Mouse (Mus musculus) lung, embryonic 14.5 days (tissue): Measurements from ENCODE around the gene Ppp6r3. TPM values are rescaled to one million over a fixed set of nuclear protein-coding genes. Genes with fewer than 3 reads are reported as not detected.

Source experiments
- ATAC-seq: fragments of 200-750 bp; cut with Nextera tagmentation; 2 replicates; pipeline ENCODE4 v1.8.0; 2017; ENCODE audit warnings: mild to moderate bottlenecking, moderate TSS enrichment, moderate library complexity; ENCODE audit not compliant: insufficient read depth
- DNase-seq: peaks from one replicate; pipeline ENCODE4 v3.0.0-alpha.2; 2015
- H3K27ac ChIP-seq: fragments of 300-500 bp; sonication (generic); 2 replicates; pipeline ENCODE4 v1.5.1; 2014; ENCODE audit warnings: low read depth, mild to moderate bottlenecking, moderate library complexity
- H3K27me3 ChIP-seq: fragments of 300-500 bp; sonication (generic); 2 replicates; pipeline ENCODE4 v1.6.1; 2014; ENCODE audit warnings: low read length, control low read depth; ENCODE audit not compliant: insufficient read depth
- H3K36me3 ChIP-seq: fragments of 300-500 bp; sonication (generic); 2 replicates; pipeline ENCODE4 v1.6.1; 2014; ENCODE audit warnings: control low read depth; ENCODE audit not compliant: insufficient read depth
- H3K4me1 ChIP-seq: fragments of 300-500 bp; sonication (generic); 2 replicates; pipeline ENCODE4 v1.6.1; 2014; ENCODE audit warnings: antibody characterized with exemption, control low read depth; ENCODE audit not compliant: insufficient read depth
- H3K4me2 ChIP-seq: fragments of 300-500 bp; sonication (generic); 2 replicates; pipeline ENCODE4 v1.6.1; 2014; ENCODE audit warnings: mild to moderate bottlenecking
- H3K4me3 ChIP-seq: fragments of 300-500 bp; sonication (generic); 2 replicates; pipeline ENCODE4 v1.5.1; 2014; ENCODE audit warnings: low read depth, low read length
- H3K9ac ChIP-seq: fragments of 300-500 bp; sonication (generic); 2 replicates; pipeline ENCODE4 v1.6.1; 2014
- H3K9me3 ChIP-seq: fragments of 300-500 bp; sonication (generic); 2 replicates; pipeline ENCODE4 v1.6.1; 2016; ENCODE audit warnings: low read depth, low read length, control low read depth
- CTCF ChIP-seq: IDR thresholded peaks from 2 replicates; pipeline ENCODE4 v1.5.1; 2016; ENCODE audit warnings: antibody characterized with exemption, low read depth
- WGBS: fragments of 180-500 bp; shearing (Covaris S2); extraction: QIAGEN DNeasy Blood & Tissue Kit; methylation state at CpG from one replicate; pipeline ENCODE4 v1.1.7; 2014; 5-methylcytosine and 5-hydroxymethylcytosine counted together
- polyA plus RNA-seq: library from polyadenylated mRNA; unstranded; fragments of >200 nt; fragmentation: Nextera tagmentation; extraction: Ambion mirVana; gene quantifications from 2 replicates; pipeline ENCODE4 v1.2.1, GENCODE M21; 2014

The Ppp6r3 gene
- polyA plus RNA-seq, 1 experiment from 2014 or later = 74.6 TPM

DNA sequence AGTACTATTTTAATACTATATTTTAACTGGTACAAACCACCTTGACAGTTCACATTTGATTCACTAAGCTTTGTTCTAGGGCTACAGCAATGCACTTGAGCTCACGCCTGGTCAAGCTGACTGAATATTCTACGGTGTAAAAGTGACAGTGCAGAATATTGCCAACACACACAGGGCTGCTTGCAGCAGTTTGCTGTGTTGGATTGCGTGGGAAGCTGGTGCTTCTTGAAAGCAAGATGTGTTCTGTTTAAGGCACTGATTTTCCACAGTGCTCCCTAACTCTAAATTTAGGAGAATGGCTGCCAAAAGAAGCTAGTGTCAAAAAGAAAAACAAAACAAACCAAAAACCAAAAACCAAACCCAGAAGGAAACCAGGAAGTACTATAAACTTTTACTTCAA lies 98.6 kb downstream of the Ppp6r3 start:
- 95% methylated on average over 3 of the region's 3 CpGs for WGBS
- no peak for ATAC-seq

DNA sequence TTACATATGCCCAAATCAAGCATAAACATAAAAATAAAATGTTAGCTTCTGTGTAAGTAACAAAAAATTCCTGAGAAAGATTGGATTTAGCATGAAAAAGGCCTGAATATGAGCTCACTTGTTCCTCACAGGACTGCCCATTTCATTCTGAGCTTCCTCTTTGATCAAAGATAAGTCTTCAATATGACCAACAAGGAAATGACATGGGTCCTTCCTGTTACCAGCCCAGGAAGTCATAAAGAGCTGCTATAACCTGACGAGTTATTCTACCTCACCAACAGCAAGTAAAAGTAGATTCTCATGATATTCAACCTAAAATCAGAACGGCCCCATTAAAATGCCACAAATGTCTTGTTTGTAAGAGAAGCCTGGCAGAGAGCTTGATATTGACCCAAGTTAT lies 104.3 kb downstream of the Ppp6r3 start:
- TF ChIP-seq CTCF = no peak
- 91% methylated on average over 2 of the region's 2 CpGs for WGBS

More for the DNA sequence above, 98.6 kb downstream of the Ppp6r3 start:
- Histone ChIP-seq H3K27ac (no peak overlapping the region), H3K27me3 (no peaks in the 10 kb centered on the region), H3K36me3 (peaks cover 82% of the 10 kb centered on the region), H3K9ac (no peak overlapping the region), H3K4me3 (no peak overlapping the region), H3K9me3 (no peaks in the 10 kb centered on the region), H3K4me1 (no peaks in the 10 kb centered on the region), H3K4me2 (no peak overlapping the region)
- no peak for DNase-seq
- no peak for TF ChIP-seq CTCF

DNA sequence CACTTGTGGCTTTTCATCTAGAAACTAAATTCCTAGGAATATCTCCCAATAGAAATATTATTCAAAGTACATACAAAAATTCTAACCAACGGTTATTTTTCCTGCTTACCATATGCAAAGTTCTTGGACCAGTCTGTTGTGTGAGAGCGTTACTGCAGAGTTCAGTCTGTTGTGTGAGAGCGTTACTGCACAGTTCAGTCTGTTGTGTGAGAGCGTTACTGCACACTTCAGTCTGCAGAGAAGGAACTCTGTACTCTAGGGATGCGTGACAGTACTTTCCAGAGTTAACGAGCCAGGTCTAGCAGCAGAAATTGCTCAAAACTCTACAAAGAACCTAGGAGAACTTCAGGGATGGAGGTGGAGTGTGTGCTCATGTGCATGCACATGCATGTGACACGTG lies 108.0 kb downstream of the Ppp6r3 start:
- H3K4me1 ChIP-seq = no peaks in the 10 kb centered on the region
- 95% methylated on average over 7 of the region's 7 CpGs for WGBS
- no peak for DNase-seq
- no peaks in the 10 kb centered on the region for H3K27me3 ChIP-seq
- H3K4me3 ChIP-seq = no peak overlapping the region
- no peak overlapping the region for H3K9ac ChIP-seq
- no peak overlapping the region for H3K4me2 ChIP-seq
- H3K27ac ChIP-seq = no peak overlapping the region
- ATAC-seq = no peak
- no peak for TF ChIP-seq CTCF
- H3K36me3 ChIP-seq = peaks cover 99% of the 10 kb centered on the region
- no peaks in the 10 kb centered on the region for H3K9me3 ChIP-seq

More for the DNA sequence above, 104.3 kb downstream of the Ppp6r3 start:
- Histone ChIP-seq H3K27me3 (no peaks in the 10 kb centered on the region), H3K27ac (no peak overlapping the region), H3K36me3 (peaks cover 90% of the 10 kb centered on the region), H3K4me2 (no peak overlapping the region), H3K9ac (no peak overlapping the region), H3K4me3 (no peak overlapping the region), H3K9me3 (no peaks in the 10 kb centered on the region), H3K4me1 (no peaks in the 10 kb centered on the region)
- DNase-seq = no peak
- ATAC-seq = no peak

DNA sequence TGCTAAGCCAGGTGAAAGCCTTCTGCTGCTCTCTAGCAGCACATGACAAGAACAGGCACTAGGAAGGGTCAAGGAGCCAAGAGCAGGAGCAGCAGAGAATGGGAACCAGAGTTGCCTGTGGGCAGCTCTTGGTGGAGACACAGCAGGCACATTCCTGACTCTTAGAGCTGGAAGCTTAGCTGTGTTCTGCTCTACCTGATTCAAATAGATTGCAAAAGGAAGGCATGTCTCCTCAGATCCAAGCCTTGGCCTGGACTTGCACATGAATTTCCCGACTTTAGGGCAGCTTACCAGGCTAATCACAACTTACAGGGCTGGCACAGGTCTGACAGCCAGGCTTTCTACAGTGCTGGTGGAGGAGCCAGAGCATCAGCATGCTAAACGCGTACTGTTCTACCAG lies 115.6 kb downstream of the Ppp6r3 start:
- H3K27ac ChIP-seq = no peak overlapping the region
- ATAC-seq = no peak
- no peak overlapping the region for H3K4me2 ChIP-seq
- H3K9ac ChIP-seq = no peak overlapping the region
- H3K36me3 ChIP-seq = peaks cover 100% of the 10 kb centered on the region
- no peak overlapping the region for H3K4me3 ChIP-seq
- no peaks in the 10 kb centered on the region for H3K27me3 ChIP-seq
- no peak for TF ChIP-seq CTCF
- H3K9me3 ChIP-seq = no peaks in the 10 kb centered on the region
- no peak for DNase-seq
- WGBS = 89% methylated on average over 3 of the region's 3 CpGs
- H3K4me1 ChIP-seq = no peaks in the 10 kb centered on the region

DNA sequence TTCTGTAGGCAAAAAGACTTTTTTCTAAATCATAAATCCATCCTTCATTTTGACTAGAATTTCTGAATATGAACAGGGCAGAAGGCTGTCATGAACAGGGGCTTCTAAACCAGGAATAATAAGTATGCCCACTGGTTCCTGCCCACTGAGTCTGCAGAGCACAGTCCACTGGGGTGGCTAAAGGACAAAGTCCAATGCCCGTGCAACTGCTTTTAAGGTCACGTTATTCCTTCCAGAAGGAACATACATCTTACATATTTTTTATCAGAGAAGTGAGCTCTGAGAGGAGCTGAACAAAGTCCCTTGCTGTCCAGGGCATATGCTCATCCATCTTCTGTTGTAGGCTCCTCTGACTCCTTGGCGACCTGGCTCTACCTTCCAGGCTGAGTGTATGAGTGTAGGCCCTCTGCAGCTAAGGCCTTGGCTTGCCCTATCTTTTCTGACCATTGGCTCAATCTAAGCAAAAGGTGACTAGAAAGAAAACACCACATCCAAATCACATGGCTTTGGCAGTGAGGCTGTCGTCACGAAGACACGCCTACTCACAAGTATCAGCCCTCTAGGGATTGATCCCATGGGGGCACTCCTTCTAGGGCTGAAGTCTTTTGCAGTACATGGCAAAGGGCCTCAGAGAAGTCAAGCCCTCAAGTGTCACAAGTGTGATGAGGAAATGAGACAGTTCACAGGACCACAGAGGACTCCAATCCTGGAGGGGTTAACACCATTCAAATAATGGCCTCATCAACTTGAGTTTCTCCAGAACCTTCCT lies 117.0 kb downstream of the Ppp6r3 start:
- DNase-seq (no peak), ATAC-seq (no peak)
- Histone ChIP-seq H3K27me3 (no peaks in the 10 kb centered on the region), H3K9me3 (no peaks in the 10 kb centered on the region), H3K4me3 (no peak overlapping the region), H3K4me2 (no peak overlapping the region), H3K9ac (no peak overlapping the region), H3K4me1 (no peaks in the 10 kb centered on the region), H3K27ac (no peak overlapping the region), H3K36me3 (peaks cover 99% of the 10 kb centered on the region)
- no peak for TF ChIP-seq CTCF
- WGBS = 87% methylated on average over 6 of the region's 6 CpGs

DNA sequence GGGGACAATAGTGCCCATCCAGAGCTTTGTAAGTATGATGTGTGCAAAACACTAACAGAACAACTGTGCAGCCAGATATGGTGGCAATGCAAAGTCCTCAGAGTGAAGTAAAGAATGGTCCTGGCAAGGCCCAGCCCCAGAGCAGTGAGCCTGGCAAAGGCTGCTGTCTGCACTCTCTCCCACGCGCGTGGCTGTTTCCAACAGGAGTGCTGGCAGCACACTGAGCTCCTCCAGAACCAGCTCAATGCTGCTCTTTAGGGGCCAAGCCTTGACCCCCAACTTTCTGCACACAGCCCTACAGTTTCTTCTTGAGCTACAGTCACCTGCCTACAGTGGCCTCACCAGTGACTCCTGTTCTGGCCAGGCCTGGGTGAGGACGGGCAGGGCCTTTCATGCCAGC lies 117.8 kb downstream of the Ppp6r3 start:
- Histone ChIP-seq H3K27me3 (no peaks in the 10 kb centered on the region), H3K4me3 (no peak overlapping the region), H3K9me3 (no peaks in the 10 kb centered on the region), H3K27ac (no peak overlapping the region), H3K9ac (no peak overlapping the region), H3K36me3 (peaks cover 98% of the 10 kb centered on the region), H3K4me2 (no peak overlapping the region), H3K4me1 (no peaks in the 10 kb centered on the region)
- ATAC-seq (no peak), DNase-seq (no peak)
- TF ChIP-seq CTCF = no peak
- WGBS = 95% methylated on average over 4 of the region's 4 CpGs

DNA sequence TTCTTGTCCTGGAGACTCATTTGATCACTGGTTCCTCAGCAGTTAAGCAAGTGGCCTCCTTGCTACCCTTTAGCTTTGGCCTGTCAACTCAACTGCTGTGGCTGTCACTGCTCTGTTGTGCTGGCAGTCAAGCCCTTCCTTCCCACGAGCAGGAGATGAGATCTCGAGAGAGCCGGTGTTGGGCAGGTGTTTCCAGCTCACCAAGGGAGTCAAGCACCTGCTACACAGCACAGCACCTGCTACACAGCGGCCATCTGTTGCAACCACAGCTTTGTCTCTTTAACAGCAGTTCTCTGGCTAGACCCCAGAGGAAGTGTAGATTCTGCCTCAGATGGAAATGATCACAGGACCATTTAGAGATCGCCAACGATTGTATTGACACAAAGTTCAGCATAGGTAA lies 123.9 kb downstream of the Ppp6r3 start:
- H3K27ac ChIP-seq = no peak overlapping the region
- H3K9ac ChIP-seq = no peak overlapping the region
- no peak overlapping the region for H3K4me2 ChIP-seq
- no peaks in the 10 kb centered on the region for H3K4me1 ChIP-seq
- 46% methylated on average over 6 of the region's 6 CpGs for WGBS
- H3K36me3 ChIP-seq = peaks cover 38% of the 10 kb centered on the region
- no peak for DNase-seq
- no peaks in the 10 kb centered on the region for H3K27me3 ChIP-seq
- TF ChIP-seq CTCF = no peak
- ATAC-seq = peak; percentile 50; the same call in 1 of the 2 replicates
- H3K9me3 ChIP-seq = no peaks in the 10 kb centered on the region
- H3K4me3 ChIP-seq = no peak overlapping the region
